Mouse (Mus musculus): ENCODE data around the gene Rgs9.
A peak's percentile ranks its signal among the peaks of the same experiment; 100 is the strongest.
"Not testable (repeated sequence)": the region's sequence is repeated elsewhere in the genome, so short reads cannot be mapped to it uniquely, and the experiment has no call there.

Rgs9 gene

DNA sequence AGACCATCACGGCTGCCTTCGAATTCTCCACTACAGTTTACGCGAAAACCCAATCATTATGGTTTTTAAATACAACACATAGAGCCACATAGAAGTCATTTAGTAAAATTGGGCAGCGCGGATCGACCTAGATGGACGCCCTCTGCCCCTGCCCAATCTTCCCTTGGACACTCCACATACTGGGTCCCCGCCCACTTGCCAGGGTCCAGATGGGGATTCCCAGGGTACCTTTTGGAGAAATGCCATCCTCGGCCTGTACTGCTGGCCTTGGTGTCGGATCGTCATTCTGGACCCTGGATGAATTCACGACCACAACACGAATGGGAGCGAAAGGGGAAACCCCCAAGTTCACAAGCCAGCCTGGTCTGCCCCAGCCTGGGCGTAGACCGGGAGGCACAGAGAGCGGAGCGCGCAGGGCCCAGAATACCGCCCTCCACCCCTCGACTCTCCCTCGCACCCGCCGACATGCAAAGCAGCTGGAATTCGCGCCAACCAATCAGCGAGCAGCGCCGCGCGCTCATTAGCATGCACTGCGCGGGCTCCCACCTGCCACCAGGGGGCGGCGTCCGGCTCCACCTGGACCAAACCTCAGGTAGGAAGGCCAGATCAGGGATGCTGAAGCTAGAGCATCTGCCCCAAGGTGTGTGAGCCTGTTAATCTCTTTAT, at the start of gene Rgs9:
Gene Rgs9, minus strand, starts transcription at position 420 of the 666 bp plus-strand sequence.
- peak; percentile 95 for DNase-seq (ENCODE audit: low read depth, low spot score)

DNA sequence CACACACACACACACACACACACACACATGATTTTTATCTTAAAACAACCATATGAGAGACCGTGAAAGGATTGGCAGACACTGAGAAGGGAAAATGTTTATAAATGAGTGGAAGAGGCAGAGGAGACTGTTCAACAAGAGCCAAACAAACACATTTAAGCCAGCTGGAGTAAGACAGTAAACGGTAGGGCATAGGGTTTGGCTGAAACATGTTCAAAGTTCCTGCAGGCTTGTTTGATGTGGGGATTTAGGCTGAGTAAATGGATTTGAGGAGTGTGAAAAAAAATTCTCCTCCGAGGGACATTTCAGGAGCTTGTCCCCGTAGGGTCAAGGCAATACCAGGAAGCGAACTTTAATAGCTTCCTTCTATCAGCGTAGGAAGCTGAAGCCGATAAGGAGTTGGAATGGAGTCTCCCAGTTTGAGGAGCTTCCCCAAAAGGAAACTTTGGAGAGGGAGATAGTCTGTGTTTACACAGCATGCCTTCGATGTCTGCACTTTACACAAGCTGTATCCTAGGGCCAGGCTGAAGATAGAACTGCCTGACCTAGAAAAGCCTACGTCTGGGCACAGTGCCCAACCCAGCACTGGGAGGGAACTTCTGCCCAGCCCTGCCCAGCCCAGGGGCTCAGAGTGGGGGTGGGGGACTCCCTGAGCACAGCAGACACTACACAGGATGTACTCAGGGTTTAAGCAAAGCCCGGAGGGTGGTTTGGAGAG, 49.5 kb upstream of the Rgs9 start:
- DNase-seq (ENCODE audit: low read depth, low spot score), result no peak

DNA sequence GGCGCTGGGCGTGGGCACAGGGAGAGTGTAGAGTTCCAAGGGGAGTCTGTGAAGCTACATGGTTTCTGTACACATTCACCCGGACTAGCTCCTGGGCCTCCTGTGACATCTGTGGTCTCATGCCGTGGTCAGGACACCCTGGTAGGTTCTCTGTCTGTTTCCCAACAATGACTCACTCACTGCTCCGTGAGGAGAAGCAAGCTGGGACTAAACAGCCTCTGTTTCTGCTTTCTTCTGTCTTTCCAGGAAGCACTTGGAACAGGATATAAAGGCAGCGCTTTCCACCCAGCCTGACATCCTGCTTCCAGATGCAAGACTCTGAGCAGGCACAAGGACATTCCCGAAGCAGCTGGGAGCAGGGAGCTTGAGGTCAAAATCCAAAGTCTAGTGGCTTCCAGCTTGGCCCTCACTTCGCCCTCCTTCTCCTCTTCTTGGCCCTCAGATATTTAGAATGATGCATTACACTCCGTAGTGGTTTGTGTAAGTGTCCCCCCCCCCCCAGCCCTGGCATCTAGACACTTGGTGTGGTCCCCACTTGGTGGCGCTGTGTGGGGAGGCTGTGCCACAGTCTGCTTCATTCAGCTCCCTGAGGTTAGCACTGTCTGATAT, 46.2 kb upstream of the Rgs9 start:
- no peak for DNase-seq (ENCODE audit: low read depth, low spot score)

DNA sequence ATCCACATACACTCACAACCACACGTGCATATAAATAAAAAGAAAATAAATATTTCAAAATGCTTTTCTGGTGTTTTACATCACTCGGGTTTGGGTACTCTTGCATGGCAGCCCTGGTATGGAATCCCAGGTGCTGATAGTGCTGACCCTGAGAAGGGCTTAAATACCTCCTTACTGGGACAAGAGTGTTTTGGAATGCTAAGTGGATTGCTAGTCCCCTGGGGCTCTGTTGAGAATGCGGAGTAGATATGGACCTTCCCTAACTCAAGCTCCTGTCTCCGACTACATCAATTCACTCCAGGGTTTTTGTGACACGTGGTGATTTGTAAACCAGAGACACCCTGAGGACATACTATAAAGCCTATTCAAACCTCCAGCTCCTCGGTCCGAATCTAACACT, 45.6 kb upstream of the Rgs9 start:
- DNase-seq (ENCODE audit: low read depth, low spot score), result no peak

DNA sequence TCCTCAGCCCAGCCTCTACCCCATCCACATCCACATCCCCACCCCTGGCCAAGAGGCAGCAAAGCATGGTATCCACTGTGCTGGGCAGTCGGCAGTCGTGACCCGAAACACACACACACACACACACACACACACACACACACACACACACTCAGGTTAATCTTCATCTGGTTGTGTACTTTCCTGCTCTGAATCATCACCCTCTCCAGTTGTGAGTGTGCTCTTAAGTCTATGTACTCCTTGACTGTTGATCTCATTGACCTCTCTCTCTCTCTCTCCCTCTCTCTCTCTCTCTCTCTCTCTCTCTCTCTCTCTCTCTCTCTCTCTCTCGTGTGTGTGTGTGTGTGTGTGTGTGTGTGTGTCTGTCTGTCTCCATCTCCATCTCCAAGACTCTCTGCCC, 44.7 kb upstream of the Rgs9 start:
- not testable (repeated sequence) for DNase-seq (ENCODE audit: low read depth, low spot score)

DNA sequence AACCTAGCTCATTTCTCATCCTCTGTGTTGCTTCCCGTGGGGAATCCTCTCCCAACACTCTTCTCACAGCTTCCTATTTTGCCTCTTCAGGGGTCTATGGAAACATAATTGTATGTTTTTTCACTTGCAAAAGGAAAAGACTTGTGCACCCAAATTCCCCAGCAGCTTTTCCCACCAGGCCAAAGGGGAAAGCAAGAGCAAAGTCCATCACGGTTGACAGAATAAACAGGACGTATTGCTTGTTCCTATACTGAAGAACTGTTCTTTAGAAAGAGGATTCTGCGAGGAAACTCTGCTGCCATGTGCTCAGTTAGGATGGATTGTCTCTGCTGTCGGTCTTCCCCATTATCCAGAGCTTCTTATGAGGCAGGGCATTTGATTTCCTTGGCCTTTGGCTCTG, 42.6 kb upstream of the Rgs9 start:
- no peak for DNase-seq (ENCODE audit: low read depth, low spot score)

DNA sequence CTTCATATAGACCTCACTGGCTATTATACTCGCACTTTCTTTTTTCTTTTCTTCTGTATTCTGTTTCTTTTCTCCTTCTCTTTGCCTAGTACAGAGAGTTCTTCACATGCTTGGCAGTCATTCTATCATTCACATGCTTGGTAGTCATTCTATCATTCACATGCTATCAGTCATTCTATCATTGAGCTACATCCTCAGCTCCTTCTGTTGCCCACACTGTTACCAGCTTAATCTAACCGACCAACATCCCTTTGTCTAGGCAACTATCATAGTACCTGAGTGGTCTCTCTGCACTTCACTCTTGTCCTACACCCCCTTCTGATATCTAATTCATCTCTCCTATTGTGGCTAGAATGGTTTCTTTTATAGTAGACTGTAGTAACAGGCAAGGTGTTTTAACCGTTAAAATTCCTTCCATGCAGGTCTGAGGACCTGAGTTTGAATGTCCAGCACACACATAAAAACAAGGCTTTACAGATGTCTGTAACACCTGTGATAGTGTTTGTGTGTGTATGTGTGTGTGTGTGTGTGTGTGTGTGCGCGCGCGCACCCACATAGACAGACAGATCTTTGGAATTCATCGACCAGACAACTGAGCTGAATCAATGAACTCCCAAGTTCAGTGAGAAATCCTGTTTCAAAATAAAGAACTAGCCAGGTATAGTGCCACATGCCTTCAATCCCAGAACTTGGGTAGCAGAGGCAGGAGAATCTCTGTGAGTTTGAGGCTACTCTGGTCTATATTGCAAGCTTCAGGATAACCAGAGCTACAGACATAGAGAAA, 41.4 kb upstream of the Rgs9 start:
- DNase-seq (ENCODE audit: low read depth, low spot score), result no peak

DNA sequence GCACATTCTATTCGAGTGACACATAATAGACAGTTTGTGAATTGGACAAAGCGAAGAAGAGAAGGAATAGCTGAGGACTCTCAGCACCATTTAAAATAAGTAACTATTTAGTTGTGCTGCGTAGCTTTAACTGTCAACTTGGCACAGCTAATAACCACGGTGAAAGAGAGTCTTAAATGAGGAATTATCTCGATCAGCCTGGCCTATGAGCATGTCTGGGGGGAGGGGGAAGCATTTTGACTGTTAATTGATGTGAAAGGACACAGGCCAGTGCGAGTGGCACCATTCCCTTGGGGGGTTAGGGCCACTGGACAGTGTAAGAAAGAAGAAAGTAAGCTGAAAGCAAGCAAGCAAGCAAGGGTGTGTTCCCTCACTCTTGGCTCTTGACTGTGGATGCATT, 38.0 kb upstream of the Rgs9 start:
- peak; percentile 27 for DNase-seq (ENCODE audit: low read depth, low spot score)

DNA sequence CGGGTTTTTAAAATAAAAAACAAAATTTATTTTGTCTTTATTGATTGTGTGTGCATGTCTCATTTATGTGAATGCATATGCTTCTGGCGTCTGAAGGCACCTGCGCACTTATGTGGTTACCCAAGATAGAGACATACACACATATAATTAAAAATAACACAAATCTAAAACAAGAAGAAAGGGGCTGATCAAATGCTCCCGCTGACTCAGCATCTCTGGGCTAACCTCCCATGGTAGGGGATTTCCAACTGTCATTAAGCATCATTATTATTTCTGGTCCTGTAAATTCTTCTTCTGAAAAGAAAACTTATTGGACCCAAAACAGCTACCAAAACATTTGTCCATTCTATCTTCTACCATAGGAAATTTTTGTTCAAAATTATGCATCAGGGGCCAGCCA, 36.8 kb upstream of the Rgs9 start:
- peak; percentile 76 for DNase-seq (ENCODE audit: low read depth, low spot score)

DNA sequence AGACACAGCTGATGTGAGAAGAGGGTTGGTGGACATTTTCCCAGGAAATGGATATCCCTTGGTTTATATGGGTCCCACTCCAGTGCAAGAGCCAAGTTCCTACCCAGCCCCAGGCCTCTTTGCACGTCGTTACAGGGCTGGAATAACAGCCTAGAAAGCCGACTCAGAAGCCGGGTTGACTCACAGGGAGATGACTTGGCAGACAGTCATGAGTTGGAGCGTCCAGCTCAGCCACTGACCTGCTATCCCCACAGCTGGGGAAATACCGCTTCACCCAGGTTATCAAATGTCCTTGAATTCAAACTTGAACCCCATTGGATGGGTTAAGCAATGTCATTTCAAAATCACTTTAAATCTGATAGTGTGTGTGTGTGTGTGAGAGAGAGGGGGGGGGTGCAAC, 34.8 kb upstream of the Rgs9 start:
- DNase-seq (ENCODE audit: low read depth, low spot score), result no peak

DNA sequence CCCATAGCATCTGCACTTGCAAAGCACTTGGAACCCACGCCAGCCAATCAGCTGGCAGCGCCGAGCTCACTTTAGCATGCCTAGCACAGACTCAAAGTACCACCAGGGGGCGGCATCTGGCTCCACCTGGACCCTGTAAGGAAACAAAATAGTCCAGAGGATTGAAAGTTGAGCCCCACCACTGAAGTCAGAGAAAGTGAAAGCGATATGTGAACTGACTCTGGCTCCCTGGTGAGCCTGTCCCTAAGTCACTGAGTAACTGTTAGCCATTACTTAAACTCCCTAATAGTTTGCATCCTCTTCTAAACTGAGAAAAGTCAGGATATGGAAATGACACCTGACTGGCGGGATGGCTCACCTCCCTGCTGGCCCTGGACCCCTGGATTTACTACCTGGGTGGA, 33.5 kb upstream of the Rgs9 start:
- DNase-seq (ENCODE audit: low read depth, low spot score), result peak; percentile 98

DNA sequence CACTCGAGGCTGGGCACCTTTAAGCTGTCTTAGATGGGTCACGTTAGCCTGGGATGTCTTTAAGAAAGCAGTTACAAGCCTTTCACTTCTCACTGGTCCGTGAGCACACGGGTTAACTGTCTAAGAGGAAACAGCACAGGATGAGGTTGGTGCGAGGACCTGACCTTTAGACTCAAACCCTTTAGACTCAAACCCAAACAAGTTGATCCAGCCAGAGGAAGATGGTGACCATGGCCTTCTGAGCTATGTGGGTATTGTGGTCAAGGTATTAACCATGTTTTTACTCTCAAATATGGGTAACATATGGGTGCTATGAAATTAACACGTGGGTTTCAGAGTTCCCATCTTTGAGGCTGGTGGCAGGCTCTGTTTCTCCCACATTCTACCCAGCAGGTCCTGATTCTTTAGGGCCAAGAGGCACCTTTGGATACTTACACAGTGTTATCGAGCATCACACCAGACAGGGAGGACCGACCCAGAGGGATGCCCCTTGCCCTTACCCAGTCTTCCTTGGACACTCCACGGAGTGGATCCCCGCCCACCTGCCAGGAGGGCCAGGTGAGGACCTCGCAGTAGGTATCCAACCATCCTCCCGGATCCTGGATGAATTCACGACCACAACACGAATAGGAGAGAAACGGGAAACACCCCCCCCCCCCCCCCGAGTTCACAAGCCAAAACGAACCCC, 32.9 kb upstream of the Rgs9 start:
- DNase-seq (ENCODE audit: low read depth, low spot score), result peak; percentile 44

DNA sequence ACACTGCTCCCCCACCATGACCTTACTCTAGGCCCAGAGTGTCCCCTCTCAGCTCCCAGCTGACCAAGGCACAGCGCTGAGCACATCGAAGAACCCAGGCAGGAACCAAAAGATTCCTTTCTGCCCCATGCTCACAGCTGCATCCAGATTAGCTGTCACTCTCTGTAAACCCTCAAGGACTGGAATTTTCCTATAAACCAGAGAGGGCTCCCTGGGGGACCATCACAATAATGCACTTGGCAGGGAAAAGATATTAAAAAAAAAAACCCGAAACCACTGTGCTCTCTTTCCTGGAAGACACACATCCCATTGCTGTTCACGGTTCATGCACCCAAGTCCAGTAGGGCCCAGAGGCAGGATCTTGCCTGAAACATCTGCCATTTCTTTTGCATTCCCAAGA, 31.4 kb upstream of the Rgs9 start:
- no peak for DNase-seq (ENCODE audit: low read depth, low spot score)

DNA sequence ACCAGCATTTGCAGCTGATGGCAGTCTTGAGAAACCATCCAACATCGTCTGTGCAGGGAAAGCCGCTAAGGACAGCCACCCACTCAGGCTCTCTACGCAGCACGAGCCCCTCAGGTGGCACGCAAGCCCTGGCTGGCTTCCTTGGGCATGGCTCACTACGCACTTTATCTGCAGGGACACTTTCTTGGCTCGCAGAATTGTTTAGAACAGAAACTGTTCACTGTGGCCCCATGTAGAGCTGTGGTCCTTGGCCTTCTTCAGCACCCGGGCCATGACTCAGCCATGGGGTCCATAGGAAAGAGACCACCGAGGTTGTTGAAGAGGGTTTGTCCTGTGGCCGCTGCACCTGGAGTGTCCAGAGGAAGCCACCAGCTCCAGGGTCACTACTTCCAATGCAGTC, 30.0 kb upstream of the Rgs9 start:
- DNase-seq (ENCODE audit: low read depth, low spot score), result no peak

DNA sequence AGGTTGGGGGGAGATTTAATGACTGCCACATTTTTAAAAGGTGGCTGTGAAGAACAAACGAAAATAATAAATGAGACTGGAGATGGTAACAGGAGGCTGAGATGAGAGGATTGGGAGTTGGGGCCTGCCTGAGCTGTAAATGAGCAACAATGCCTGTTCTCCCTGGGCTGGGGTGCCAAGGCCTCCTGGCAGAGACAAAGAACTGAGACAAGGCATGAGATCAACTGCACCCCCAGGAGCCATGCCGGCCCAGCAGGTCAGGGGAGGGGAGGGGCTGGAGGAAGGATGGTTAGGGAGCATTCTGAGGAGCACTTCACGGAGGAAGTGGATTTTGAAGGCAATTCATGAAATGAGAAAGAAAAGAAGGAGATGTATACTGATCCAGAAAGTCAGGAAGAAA, 29.5 kb upstream of the Rgs9 start:
- no peak for DNase-seq (ENCODE audit: low read depth, low spot score)

DNA sequence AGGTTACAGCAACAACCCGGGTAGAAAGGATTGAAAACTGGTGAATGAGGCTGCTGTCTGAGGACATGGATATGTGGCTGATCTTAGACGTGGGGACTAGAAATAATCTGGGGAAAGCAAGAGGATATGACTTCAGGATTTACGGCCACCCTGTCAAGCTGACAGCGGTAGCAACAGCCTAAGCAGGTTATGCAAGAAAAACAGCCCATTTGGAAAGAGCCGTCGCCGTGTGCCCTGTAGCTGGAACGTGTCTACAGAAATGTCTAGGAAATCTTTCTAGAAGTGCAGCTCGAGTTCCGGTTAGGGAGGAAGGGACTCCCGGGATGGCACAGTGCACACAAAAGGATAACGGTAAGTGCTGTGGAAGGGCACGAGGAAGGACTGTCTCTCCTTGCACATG, 28.3 kb upstream of the Rgs9 start:
- DNase-seq (ENCODE audit: low read depth, low spot score), result no peak

DNA sequence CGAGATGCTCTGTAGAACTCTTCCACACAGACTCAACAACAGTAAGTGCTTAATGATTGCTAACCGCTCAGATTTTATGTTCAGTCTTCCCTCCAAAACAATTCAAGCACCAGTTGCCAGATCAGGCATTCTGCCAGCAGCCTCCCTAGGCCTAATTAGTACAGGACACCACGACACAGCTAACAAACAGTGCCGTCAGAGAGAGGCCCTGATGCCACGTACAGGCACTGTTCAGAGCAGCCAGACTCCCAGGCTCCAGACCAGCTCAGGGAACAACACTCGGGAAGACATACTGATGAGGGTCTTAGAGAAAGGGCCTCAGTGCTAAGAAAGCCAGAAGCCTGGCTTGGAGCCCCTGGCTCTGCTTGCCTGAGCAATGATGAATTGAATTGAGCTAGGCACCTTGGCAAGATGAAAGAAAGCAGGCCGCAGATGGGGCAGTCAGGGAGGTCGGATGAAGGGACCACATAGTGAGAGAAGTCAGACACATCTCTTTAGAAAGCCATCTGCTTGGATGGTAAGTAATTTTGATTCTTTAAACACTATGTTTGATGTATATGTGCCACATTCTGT, 22.5 kb upstream of the Rgs9 start:
- DNase-seq (ENCODE audit: low read depth, low spot score), result no peak

DNA sequence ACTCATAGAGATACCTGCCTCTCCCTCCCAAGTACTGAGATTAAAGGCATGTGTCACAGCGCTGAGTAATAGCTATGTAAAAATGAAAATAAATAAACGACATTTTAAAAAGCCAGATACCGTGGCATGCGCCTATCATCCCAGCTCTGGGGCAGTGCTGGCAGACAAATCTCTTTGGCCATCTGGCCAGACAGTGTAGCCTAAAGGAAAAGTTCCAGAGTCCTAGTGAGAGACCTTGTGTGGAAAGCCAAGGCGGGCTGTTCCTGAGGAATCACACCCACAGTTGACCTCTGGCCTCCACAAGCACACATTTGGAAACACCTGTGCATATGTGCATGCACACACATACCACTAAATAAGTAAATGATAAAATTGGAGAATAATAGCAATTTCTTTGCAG, 22.0 kb upstream of the Rgs9 start:
- no peak for DNase-seq (ENCODE audit: low read depth, low spot score)

DNA sequence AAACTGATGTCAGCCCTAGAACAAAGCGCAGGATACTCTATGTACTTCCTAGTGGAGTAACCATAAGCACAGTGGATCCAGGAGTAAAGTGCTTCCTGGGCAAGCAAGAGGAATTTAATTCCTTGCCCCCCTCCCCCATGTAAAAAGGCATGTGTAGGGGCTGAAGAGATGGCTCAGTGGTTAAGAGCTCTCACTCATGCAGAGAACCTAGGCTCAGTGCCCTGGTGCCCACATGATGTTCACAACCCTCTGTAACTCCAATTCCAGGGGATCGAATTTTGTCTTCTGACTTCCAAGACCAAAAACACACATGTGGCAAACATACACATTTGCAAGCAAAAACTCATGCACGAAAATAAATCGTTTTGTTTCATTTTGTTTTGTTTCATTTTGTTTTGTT, 21.5 kb upstream of the Rgs9 start:
- no peak for DNase-seq (ENCODE audit: low read depth, low spot score)

DNA sequence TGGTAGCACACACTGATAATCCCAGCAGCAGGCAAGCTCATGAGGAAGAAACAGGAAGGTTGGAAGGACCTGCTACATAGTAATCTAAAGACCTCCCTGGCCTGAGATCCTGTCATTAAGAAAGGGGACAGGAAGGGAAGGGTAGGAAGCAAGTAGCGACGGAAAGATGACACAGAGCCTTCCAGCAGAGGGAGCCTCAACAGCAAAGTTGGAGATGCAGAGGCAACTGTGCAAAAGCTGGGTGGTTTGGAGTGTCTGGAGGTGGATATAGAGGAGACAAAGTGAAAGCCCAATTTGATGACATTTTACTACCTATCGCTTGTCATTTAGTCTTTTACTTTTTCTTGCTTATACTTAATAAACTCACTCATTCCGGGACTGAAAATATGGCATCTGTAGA, 19.0 kb upstream of the Rgs9 start:
- DNase-seq (ENCODE audit: low read depth, low spot score), result peak; percentile 40

DNA sequence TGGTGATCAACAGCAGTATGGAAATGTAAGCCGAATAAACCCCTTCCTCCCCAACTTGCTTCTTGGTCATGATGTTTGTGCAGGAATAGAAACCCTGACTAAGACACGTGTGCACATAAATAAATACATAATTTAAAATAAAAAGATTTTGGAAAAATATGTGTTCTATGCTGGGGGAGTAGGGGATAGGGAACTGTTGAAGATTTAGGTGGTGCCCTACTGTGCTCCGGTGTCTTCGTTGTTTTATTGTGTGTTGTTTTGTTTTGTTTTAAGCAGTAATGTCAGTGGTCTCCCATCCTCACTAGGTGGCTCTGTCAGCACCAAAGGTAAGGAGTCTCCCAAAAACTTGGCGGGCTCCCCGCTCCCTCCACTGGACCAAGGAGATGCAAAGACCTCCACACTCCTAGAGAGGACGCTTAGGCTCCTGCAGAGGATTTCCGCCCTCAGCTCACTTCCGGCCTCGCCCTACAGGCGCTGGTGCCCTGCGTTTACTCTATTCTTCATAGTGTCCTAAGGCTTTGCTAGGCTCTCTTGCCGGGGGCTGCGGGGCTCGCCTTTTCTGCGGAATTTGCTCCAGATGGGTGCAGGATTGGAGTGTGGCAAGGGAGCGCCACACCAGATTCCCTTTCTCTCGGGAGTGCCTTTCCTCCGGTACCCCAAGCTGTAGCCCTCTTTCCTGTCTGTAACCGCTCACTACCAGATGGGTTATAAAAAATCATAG, 14.1 kb upstream of the Rgs9 start:
- peak; percentile 74 for DNase-seq (ENCODE audit: low read depth, low spot score)

All from A20 (cell line).